Mouse (Mus musculus) CH12.LX (cell line): Measurements from ENCODE around the gene Gm21818. TPM values are rescaled to one million over a fixed set of nuclear protein-coding genes. Genes with fewer than 3 reads are reported as not detected.
"Not testable (repeated sequence)": the region's sequence is repeated elsewhere in the genome, so short reads cannot be mapped to it uniquely, and the experiment has no call there.

Experiments
- DNase-seq: peaks from one replicate; pipeline ENCODE4 v3.0.0-alpha.2; 2013; ENCODE audit errors: extremely low read depth
- H3K27ac ChIP-seq: 2 replicates; pipeline ENCODE4 v1.5.1; 2012; ENCODE audit warnings: low read depth, mild to moderate bottlenecking, control low read depth, moderate library complexity; ENCODE audit not compliant: insufficient read depth
- H3K27me3 ChIP-seq: replicated peaks from 2 replicates; pipeline ENCODE3; 2012; ENCODE audit warnings: inconsistent platforms
- H3K36me3 ChIP-seq, 2 experiments: replicated peaks in 1 of 2; 2 replicates each; pipeline versions ENCODE3 to v1.6.1; 2012; ENCODE audit warnings: inconsistent platforms in 1 of 2, low read length in 1 of 2, mild to moderate bottlenecking in 1 of 2, mixed read lengths in 1 of 2, moderate library complexity in 1 of 2; ENCODE audit not compliant: control insufficient read depth in 1 of 2, insufficient read depth in 1 of 2
- H3K4me1 ChIP-seq, 2 experiments: 2 replicates each; pipeline ENCODE4 v1.6.1; 2012; ENCODE audit warnings: inconsistent platforms in 1 of 2, moderate library complexity in 1 of 2; ENCODE audit not compliant: insufficient read depth in 2 of 2, control insufficient read depth in 1 of 2
- H3K4me2 ChIP-seq: 2 replicates; pipeline ENCODE4 v1.6.1; 2012; ENCODE audit warnings: low read depth, mild to moderate bottlenecking, control low read depth; ENCODE audit not compliant: poor library complexity, insufficient read depth, severe bottlenecking
- H3K4me3 ChIP-seq, 3 experiments: fragments of 150-350 bp in 1 of 3; sonication (generic) in 1 of 3; replicated peaks in 1 of 3; 2 replicates each; pipeline versions ENCODE3 to v1.5.1; 2011 to 2012; ENCODE audit warnings: low read depth in 2 of 3, low read length in 2 of 3, mild to moderate bottlenecking in 2 of 3, moderate library complexity in 2 of 3, control low read depth in 1 of 3, improper control_type of control experiment in 1 of 3, inconsistent platforms in 1 of 3, mixed read lengths in 1 of 3; ENCODE audit not compliant: poor library complexity in 1 of 3
- H3K79me2 ChIP-seq: replicated peaks from 2 replicates; pipeline ENCODE4 v1.6.1; 2012; ENCODE audit warnings: mild to moderate bottlenecking, moderate library complexity; ENCODE audit not compliant: control insufficient read depth, poor library complexity, insufficient read depth, severe bottlenecking; ENCODE audit errors: extremely low read depth
- H3K9ac ChIP-seq: 2 replicates; pipeline ENCODE4 v1.6.1; 2012; ENCODE audit warnings: low read depth, mild to moderate bottlenecking, control low read depth, moderate library complexity; ENCODE audit not compliant: insufficient read depth
- H3K9me3 ChIP-seq: replicated peaks from 2 replicates; pipeline ENCODE3; 2012; ENCODE audit warnings: low read length, inconsistent platforms, mixed read lengths
- BHLHE40 ChIP-seq: IDR thresholded peaks from 2 replicates; pipeline ENCODE4 v1.6.1; 2011; ENCODE audit warnings: mild to moderate bottlenecking, low read depth, low read length, improper control_type of control experiment
- CHD2 ChIP-seq: IDR thresholded peaks from 2 replicates; pipeline ENCODE4 v1.6.1; 2011; ENCODE audit warnings: low read length, improper control_type of control experiment
- CTCF ChIP-seq, 2 experiments: IDR thresholded peaks in 1 of 2; conservative IDR thresholded peaks in 1 of 2; 2 replicates each; pipeline ENCODE4 v1.5.1; 2011 to 2012; ENCODE audit warnings: low read depth in 2 of 2, low read length in 2 of 2, improper control_type of control experiment in 1 of 2, inconsistent platforms in 1 of 2, mild to moderate bottlenecking in 1 of 2, moderate library complexity in 1 of 2
- EP300 ChIP-seq: IDR thresholded peaks from 2 replicates; pipeline ENCODE4 v1.6.1; 2011; ENCODE audit warnings: low read length, improper control_type of control experiment
- ETS1 ChIP-seq: conservative IDR thresholded peaks from 2 replicates; pipeline ENCODE4 v1.6.1; 2012; ENCODE audit warnings: low read depth, mild to moderate bottlenecking, inconsistent platforms, low read length, improper control_type of control experiment, moderate library complexity
- IRF4 ChIP-seq: IDR thresholded peaks from 2 replicates; pipeline ENCODE4 v1.6.1; 2014; ENCODE audit warnings: low read depth, mild to moderate bottlenecking, inconsistent platforms, low read length, improper control_type of control experiment
- JUND ChIP-seq: conservative IDR thresholded peaks from 2 replicates; pipeline ENCODE4 v1.6.1; 2011; ENCODE audit warnings: low read depth, low read length, improper control_type of control experiment
- MAFK ChIP-seq: IDR thresholded peaks from 2 replicates; pipeline ENCODE4 v1.6.1; 2011; ENCODE audit warnings: low read length, improper control_type of control experiment; ENCODE audit not compliant: insufficient replicate concordance
- MAX ChIP-seq: IDR thresholded peaks from 2 replicates; pipeline ENCODE4 v1.6.1; 2011; ENCODE audit warnings: low read length, improper control_type of control experiment
- MEF2A ChIP-seq: IDR thresholded peaks from 2 replicates; pipeline ENCODE4 v1.6.1; 2014; ENCODE audit warnings: low read depth, mild to moderate bottlenecking, inconsistent platforms, low read length, improper control_type of control experiment, borderline replicate concordance
- MXI1 ChIP-seq: IDR thresholded peaks from 2 replicates; pipeline ENCODE4 v1.6.1; 2011; ENCODE audit warnings: mild to moderate bottlenecking, low read depth, low read length, improper control_type of control experiment
- MYC ChIP-seq: IDR thresholded peaks from 2 replicates; pipeline ENCODE4 v1.6.1; 2011; ENCODE audit warnings: low read depth, mild to moderate bottlenecking, improper control_type of control experiment, low read length
- NELFE ChIP-seq: IDR thresholded peaks from 2 replicates; pipeline ENCODE4 v1.6.1; 2011; ENCODE audit warnings: low read depth, low read length, improper control_type of control experiment
- RAD21 ChIP-seq: IDR thresholded peaks from 2 replicates; pipeline ENCODE4 v1.6.1; 2011; ENCODE audit warnings: low read depth, mild to moderate bottlenecking, low read length, improper control_type of control experiment, moderate library complexity
- RCOR1 ChIP-seq: conservative IDR thresholded peaks from 2 replicates; pipeline ENCODE4 v1.6.1; 2012; ENCODE audit warnings: low read depth, mild to moderate bottlenecking, inconsistent platforms, low read length, improper control_type of control experiment
- SMC3 ChIP-seq: IDR thresholded peaks from 2 replicates; pipeline ENCODE4 v1.6.1; 2011; ENCODE audit warnings: low read depth, low read length, improper control_type of control experiment
- TBP ChIP-seq: conservative IDR thresholded peaks from 2 replicates; pipeline ENCODE4 v1.6.1; 2011; ENCODE audit warnings: low read depth, low read length, improper control_type of control experiment
- TCF12 ChIP-seq: IDR thresholded peaks from 2 replicates; pipeline ENCODE4 v1.6.1; 2014; ENCODE audit warnings: low read depth, mild to moderate bottlenecking, inconsistent platforms, low read length, improper control_type of control experiment
- ZMIZ1 ChIP-seq: IDR thresholded peaks from 2 replicates; pipeline ENCODE4 v1.6.1; 2012; ENCODE audit warnings: low read depth, mild to moderate bottlenecking, inconsistent platforms, low read length, improper control_type of control experiment
- ZNF384 ChIP-seq: IDR thresholded peaks from 2 replicates; pipeline ENCODE4 v1.6.1; 2012; ENCODE audit warnings: low read depth, low read length, improper control_type of control experiment, inconsistent platforms
- dilution Hi-C: fragments of 300-500 bp; cut with MboI; formaldehyde crosslinking; loops from 2 replicates; pipeline ENCODE4 v1.14.3; 2020; ENCODE audit warnings: low sequenced_read_pairs; ENCODE audit not compliant: extremely low pct_unique_long_range_greater_than_20kb, extremely low pct_ligation_motif_present
- in situ Hi-C: fragments of 300-500 bp; cut with MboI; formaldehyde crosslinking; loops from 3 replicates; pipeline ENCODE4 v1.14.3; 2019; ENCODE audit warnings: low sequenced_read_pairs, low pct_ligation_motif_present, low pct_unique_long_range_greater_than_20kb, mixed read lengths
- polyA plus RNA-seq: library from polyadenylated mRNA; unstranded; fragments of >175 nt; gene quantifications from 2 replicates; pipeline ENCODE4 v1.2.1, GENCODE M21; 2012; ENCODE audit warnings: low read depth; ENCODE audit not compliant: insufficient read length
- total RNA-seq, 2 experiments: library from RNA; depleted of rRNA; stranded (reverse); fragments of 300-350 nt in 1 of 2; fragments of >200 nt in 1 of 2; gene quantifications; 2 replicates each; pipeline ENCODE4 v1.2.3; 2012 to 2014

Gm21818 gene
- total and polyA plus RNA-seq, 3 experiments = 0.38 to 0.79 (median 0.64) TPM

- TF ChIP-seq NELFE (0 out of 2 replicates have a peak, but pooled peaks have one; percentile 34), TCF12 (peak; percentile 75), ZMIZ1 (0 out of 2 replicates have a peak, but pooled peaks have one; percentile 46), MAFK (0 out of 2 replicates have a peak, but pooled peaks have one; percentile 29), MYC (peak; percentile 69; the same call in 1 of the 2 replicates), BHLHE40 (peak; percentile 59), JUND (peak; percentile 44; the same call in 1 of the 2 replicates), MAX (peak; percentile 71; the same call in 1 of the 2 replicates), RCOR1 (peak; percentile 66; the same call in 1 of the 2 replicates), ZNF384 (peak; percentile 61), MEF2A (peak; percentile 67), CHD2 (peak; percentile 55; the same call in 1 of the 2 replicates), EP300 (peak; percentile 79), IRF4 (peak; percentile 81), ETS1 (peak; percentile 55), TBP (0 out of 2 replicates have a peak, but pooled peaks have one; percentile 27), MXI1 (0 out of 2 replicates have a peak, but pooled peaks have one; percentile 39)
- dilution Hi-C loops, H3K4me1 ChIP-seq, H3K79me2 ChIP-seq, H3K9me3 ChIP-seq, in situ Hi-C loops, H3K36me3 ChIP-seq, H3K27me3 ChIP-seq: not testable (repeated sequence)
- DNase-seq = peak; percentile 62
- H3K9ac ChIP-seq = peak overlapping the region; percentile 61
- peak overlapping the region; percentile 100 for H3K27ac ChIP-seq
- peak overlapping the region in 1 of 3 experiments; percentile 26 for H3K4me3 ChIP-seq
- peak overlapping the region; percentile 97 for H3K4me2 ChIP-seq
Observed at GRCm38 (mm10) chr13:120150589-120150988, 21.6 kb upstream of the Gm21818 start.

GRCm38 (mm10) chr13:120168301-120168700 lies 3.9 kb upstream of the Gm21818 start:
- H3K79me2 ChIP-seq, H3K4me1 ChIP-seq, H3K27ac ChIP-seq, H3K27me3 ChIP-seq, H3K4me3 ChIP-seq, H3K4me2 ChIP-seq, in situ Hi-C loops, dilution Hi-C loops, H3K9me3 ChIP-seq: not testable (repeated sequence)
- peak; percentile 63 for DNase-seq
- peak overlapping the region; percentile 60; the same call in 1 of the 2 replicates for H3K9ac ChIP-seq
- peak; percentile 35 for TF ChIP-seq RAD21
- peak; percentile 49 for TF ChIP-seq SMC3
- TF ChIP-seq CTCF (conservative IDR thresholded peaks at IDR 0.05 in 1 of 2, IDR thresholded peaks at IDR 0.05 in 1 of 2; ENCODE audit: low read depth in 2 of 2, low read length in 2 of 2) = peak in 1 of 2 experiments; percentile 47; a peak in 2 of 4 replicates
- TF ChIP-seq, all 38 proteins: peak for 3; not testable (repeated sequence) for 35
- H3K36me3 ChIP-seq = not testable (repeated sequence)

- H3K9me3 ChIP-seq, H3K36me3 ChIP-seq, H3K4me1 ChIP-seq, H3K27me3 ChIP-seq, H3K27ac ChIP-seq, DNase-seq, H3K4me2 ChIP-seq, in situ Hi-C loops, H3K79me2 ChIP-seq, H3K4me3 ChIP-seq, H3K9ac ChIP-seq, dilution Hi-C loops: not testable (repeated sequence)
Observed at GRCm38 (mm10) chr13:120196189-120196821, 24.1 kb downstream of the Gm21818 start.
